ENCODE assay signal across 8 mouse cellular contexts in genomic region chr4:53187071-53187470, GRCm38 (mm10). TPM values are rescaled to one million over a fixed set of nuclear protein-coding genes. Genes with fewer than 3 reads are reported as not detected.
A peak's percentile ranks its signal among the peaks of the same experiment; 100 is the strongest.
DNase-seq lines count a peak whose midpoint lies in the region; ATAC-seq and TF ChIP-seq lines count a peak whose summit lies in the region.

No protein-coding gene starts in this region.

- no peak for TF ChIP-seq EP300 in MEL (IDR thresholded peaks at IDR 0.05; ENCODE audit: low read depth in 1 of 2, low read length in 2 of 2)

- no peaks in the 10 kb centered on the region for H3K79me2 ChIP-seq in MEL (ENCODE audit: control insufficient read depth, insufficient read depth, low read length, poor library complexity)

- peak; percentile 47 for DNase-seq in layer of hippocampus, adult 11-12 months (ENCODE audit: low spot score)
- DNase-seq in layer of hippocampus, postnatal 25 days (ENCODE audit: extremely low spot score in 1 of 2, low spot score in 1 of 2): no peak
- peak; percentile 14 for DNase-seq in MEL (ENCODE audit: low read depth, low spot score)
- peak; percentile 26 for DNase-seq in embryonic facial prominence, embryonic 10.5 days (ENCODE audit: low spot score)
- peak; percentile 62 for DNase-seq in thymus, postnatal 14 days
- DNase-seq in natural killer cell, adult 2 months (ENCODE audit: low spot score in 2 of 2): no peak

- no peak for TF ChIP-seq POLR2A in MEL (IDR thresholded peaks at IDR 0.05; ENCODE audit: control insufficient read depth in 1 of 2, insufficient read depth in 1 of 2, low read depth in 1 of 2, low read length in 2 of 2, poor library complexity in 1 of 2)

- TF ChIP-seq CTCF in MEL (IDR thresholded peaks at IDR 0.05 in 2 of 3, conservative IDR thresholded peaks at IDR 0.05 in 1 of 3; ENCODE audit: control insufficient read depth in 1 of 3, insufficient read depth in 1 of 3, low read depth in 2 of 3, low read length in 3 of 3, poor library complexity in 1 of 3, severe bottlenecking in 1 of 3): no peak

- no peak for TF ChIP-seq RAD21 in MEL (IDR thresholded peaks at IDR 0.05; ENCODE audit: low read depth, low read length)

- 44% methylated on average over 4 of the region's 4 CpGs for WGBS in embryonic facial prominence, embryonic 10.5 days
- WGBS in hindbrain, embryonic 12.5 days: 42% methylated on average over 4 of the region's 4 CpGs
- 35% methylated on average over 4 of the region's 4 CpGs for WGBS in lung, embryonic 15.5 days

- H3K27me3 ChIP-seq in MEL (ENCODE audit: control insufficient read depth in 1 of 2, insufficient read depth in 2 of 2, low read length in 2 of 2): no peaks in the 10 kb centered on the region
- H3K27me3 ChIP-seq in embryonic facial prominence, embryonic 10.5 days (replicated peaks; ENCODE audit: low read depth, poor library complexity, severe bottlenecking): no peaks in the 10 kb centered on the region
- no peaks in the 10 kb centered on the region for H3K27me3 ChIP-seq in hindbrain, embryonic 12.5 days
- no peaks in the 10 kb centered on the region for H3K27me3 ChIP-seq in lung, embryonic 15.5 days

- H3K27ac ChIP-seq in MEL (ENCODE audit: control insufficient read depth, low read depth, low read length): no peak overlapping the region
- H3K27ac ChIP-seq in embryonic facial prominence, embryonic 10.5 days (replicated peaks): peak overlapping the region; percentile 48; the same call in 1 of the 2 replicates
- peak overlapping the region; percentile 52; the same call in 1 of the 2 replicates for H3K27ac ChIP-seq in hindbrain, embryonic 12.5 days
- peak overlapping the region; percentile 79 for H3K27ac ChIP-seq in lung, embryonic 15.5 days

- H3K4me1 ChIP-seq in MEL (ENCODE audit: control insufficient read depth in 1 of 2, insufficient read depth in 2 of 2, low read length in 2 of 2): peaks cover 10 to 12% of the 10 kb centered on the region in 2 experiments
- H3K4me1 ChIP-seq in embryonic facial prominence, embryonic 10.5 days: peaks cover 10% of the 10 kb centered on the region
- 0 out of 2 replicates have a peak, but pooled peaks cover 7% of the 10 kb centered on the region for H3K4me1 ChIP-seq in hindbrain, embryonic 12.5 days
- H3K4me1 ChIP-seq in lung, embryonic 15.5 days: peaks cover 9% of the 10 kb centered on the region

- no peak overlapping the region for H3K4me2 ChIP-seq in hindbrain, embryonic 12.5 days (replicated peaks)
- no peak overlapping the region for H3K4me2 ChIP-seq in lung, embryonic 15.5 days

- no peak overlapping the region for H3K9ac ChIP-seq in MEL (ENCODE audit: control insufficient read depth, low read depth, low read length, poor library complexity, severe bottlenecking)
- no peak overlapping the region for H3K9ac ChIP-seq in hindbrain, embryonic 12.5 days
- H3K9ac ChIP-seq in lung, embryonic 15.5 days: no peak overlapping the region

- no peak for ATAC-seq in hindbrain, embryonic 12.5 days (ENCODE audit: low FRiP score)
- peak; percentile 62; the same call in 1 of the 2 replicates for ATAC-seq in lung, embryonic 15.5 days (ENCODE audit: borderline replicate concordance, extremely low read depth, low FRiP score, low TSS enrichment)

- H3K9me3 ChIP-seq in MEL (replicated peaks; ENCODE audit: insufficient read depth, low read length): no peaks in the 10 kb centered on the region
- no peaks in the 10 kb centered on the region for H3K9me3 ChIP-seq in embryonic facial prominence, embryonic 10.5 days
- H3K9me3 ChIP-seq in hindbrain, embryonic 12.5 days (replicated peaks): no peaks in the 10 kb centered on the region
- no peaks in the 10 kb centered on the region for H3K9me3 ChIP-seq in lung, embryonic 15.5 days

- no peak overlapping the region for H3K4me3 ChIP-seq in MEL (ENCODE audit: control insufficient read depth in 1 of 2, insufficient read depth in 1 of 2, low read depth in 2 of 2, low read length in 2 of 2)
- no peak overlapping the region for H3K4me3 ChIP-seq in embryonic facial prominence, embryonic 10.5 days
- no peak overlapping the region for H3K4me3 ChIP-seq in hindbrain, embryonic 12.5 days
- no peak overlapping the region for H3K4me3 ChIP-seq in lung, embryonic 15.5 days

- peaks cover 0 to 4% of the 10 kb centered on the region in 2 experiments; a peak in 1 of 4 replicates for H3K36me3 ChIP-seq in MEL (ENCODE audit: control insufficient read depth in 1 of 2, insufficient read depth in 2 of 2, low read length in 2 of 2)
- no peaks in the 10 kb centered on the region for H3K36me3 ChIP-seq in embryonic facial prominence, embryonic 10.5 days (replicated peaks)
- no peaks in the 10 kb centered on the region for H3K36me3 ChIP-seq in hindbrain, embryonic 12.5 days
- no peaks in the 10 kb centered on the region for H3K36me3 ChIP-seq in lung, embryonic 15.5 days

TF ChIP-seq in MEL, 35 proteins besides CTCF, POLR2A, EP300 and RAD21:
- no peak for TF ChIP-seq NRF1 (IDR thresholded peaks at IDR 0.05; ENCODE audit: insufficient read depth, low read depth, low read length, poor library complexity, severe bottlenecking)
- no peak for TF ChIP-seq ZNF384 (IDR thresholded peaks at IDR 0.05; ENCODE audit: low read depth, low read length)
- TF ChIP-seq CHD2 (IDR thresholded peaks at IDR 0.05; ENCODE audit: low read length): no peak
- no peak for TF ChIP-seq POLR2AphosphoS5 (IDR thresholded peaks at IDR 0.05; ENCODE audit: borderline replicate concordance, low read depth, low read length)
- TF ChIP-seq UBTF (IDR thresholded peaks at IDR 0.05; ENCODE audit: borderline replicate concordance, insufficient read depth, low read depth, low read length): no peak
- no peak for TF ChIP-seq MYB (IDR thresholded peaks at IDR 0.05; ENCODE audit: low read depth, low read length)
- TF ChIP-seq SIN3A (IDR thresholded peaks at IDR 0.05; ENCODE audit: low read length): no peak
- no peak for TF ChIP-seq RCOR1 (IDR thresholded peaks at IDR 0.05; ENCODE audit: low read depth, low read length)
- TF ChIP-seq NELFE (IDR thresholded peaks at IDR 0.05; ENCODE audit: low read depth, low read length): no peak
- TF ChIP-seq JUND (IDR thresholded peaks at IDR 0.05; ENCODE audit: low read depth, low read length): no peak
- TF ChIP-seq MYC (IDR thresholded peaks at IDR 0.05; ENCODE audit: low read depth, low read length): no peak
- no peak for TF ChIP-seq TCF12 (IDR thresholded peaks at IDR 0.05; ENCODE audit: low read depth, low read length)

RNA-seq across cellular contexts. Expression of gene Abca1, which starts 27.4 kb away (rescaled TPM):
- total RNA-seq in layer of hippocampus, postnatal 25 days (2021): 10 to 100 TPM; 20.3 to 25.1 TPM
- total RNA-seq in MEL (2012; rRNA removed): 8.4 and 10.8 TPM in 2 replicates
- 1 to 10 TPM in 1 of 2 experiments, not detected in 1; 9.0 TPM for polyA plus RNA-seq in MEL (2012; ENCODE audit: insufficient read depth in 1 of 2, insufficient read length in 2 of 2, low read depth in 1 of 2, low replicate concordance in 2 of 2, missing spikeins in 1 of 2)
- 2.9 and 3.6 TPM in 2 replicates for polyA plus RNA-seq in embryonic facial prominence, embryonic 10.5 days (2016; fragmentation: Nextera tagmentation; extraction: Ambion mirVana)
- 9.3 and 10.4 TPM in 2 replicates for polyA plus RNA-seq in hindbrain, embryonic 12.5 days (2016; fragmentation: Nextera tagmentation; extraction: Ambion mirVana)
- 9.1 and 9.3 TPM in 2 replicates for polyA plus RNA-seq in lung, embryonic 15.5 days (2015; fragmentation: Nextera tagmentation; extraction: Ambion mirVana)

Comparison
In these comparisons a context has a peak if more than half of its experiments do, and no peak if none do; other contexts are left out.
1. DNase-seq: peak in layer of hippocampus, adult 11-12 months (single experiment), MEL (single experiment), embryonic facial prominence, embryonic 10.5 days (single experiment) and thymus, postnatal 14 days (single experiment); none in layer of hippocampus, postnatal 25 days (0 of 2) and natural killer cell, adult 2 months (0 of 2).